Mouse (Mus musculus) midbrain, embryonic 10.5 days (tissue): ENCODE results near the gene Birc5. TPM values are rescaled to one million over a fixed set of nuclear protein-coding genes. Genes with fewer than 3 reads are reported as not detected.

ENCODE experiments used
- DNase-seq: peaks from one replicate; pipeline ENCODE4 v3.0.0-alpha.2; 2017; ENCODE audit warnings: low spot score
- H3K27ac ChIP-seq: fragments of 300-500 bp; sonication (generic); replicated peaks from 2 replicates; pipeline ENCODE4 v1.5.1; 2016; ENCODE audit warnings: mild to moderate bottlenecking
- H3K27me3 ChIP-seq: fragments of 300-500 bp; sonication (generic); 2 replicates; pipeline ENCODE4 v1.6.1; 2016; ENCODE audit warnings: low read depth, mild to moderate bottlenecking; ENCODE audit not compliant: poor library complexity, severe bottlenecking
- H3K36me3 ChIP-seq: fragments of 300-500 bp; sonication (generic); 2 replicates; pipeline ENCODE4 v1.6.1; 2016; ENCODE audit warnings: mild to moderate bottlenecking, moderate library complexity
- H3K4me1 ChIP-seq: fragments of 300-500 bp; sonication (generic); 2 replicates; pipeline ENCODE4 v1.6.1; 2016
- H3K4me3 ChIP-seq: fragments of 300-500 bp; sonication (generic); 2 replicates; pipeline ENCODE4 v1.5.1; 2016; ENCODE audit warnings: mild to moderate bottlenecking, moderate library complexity
- H3K9me3 ChIP-seq: fragments of 300-500 bp; sonication (generic); replicated peaks from 2 replicates; pipeline ENCODE4 v1.6.1; 2016; ENCODE audit warnings: mild to moderate bottlenecking
- WGBS: fragments of 180-500 bp; shearing (Covaris S2); methylation state at CpG from one replicate; pipeline ENCODE4 v1.1.7; 2016; 5-methylcytosine and 5-hydroxymethylcytosine counted together
- polyA plus RNA-seq: library from polyadenylated mRNA; unstranded; fragments of >200 nt; fragmentation: Nextera tagmentation; extraction: Ambion mirVana; gene quantifications from 2 replicates; pipeline ENCODE4 v1.2.1, GENCODE M21; 2016

Gene Birc5
- polyA plus RNA-seq, 1 experiment from 2014 or later, result 413 TPM

GRCm38 (mm10) chr11:117902282-117902681 is 53.2 kb downstream of the Birc5 start:
- Histone ChIP-seq H3K27me3 (no peaks in the 10 kb centered on the region), H3K4me1 (peaks cover 5% of the 10 kb centered on the region), H3K4me3 (no peak overlapping the region), H3K27ac (no peak overlapping the region), H3K9me3 (no peaks in the 10 kb centered on the region), H3K36me3 (no peaks in the 10 kb centered on the region)
- WGBS, result 53% methylated on average over 2 of the region's 2 CpGs
- DNase-seq, result no peak

- H3K27ac ChIP-seq, result no peak overlapping the region
- no peaks in the 10 kb centered on the region; the same call in 1 of the 2 replicates for H3K27me3 ChIP-seq
- no peak overlapping the region for H3K4me3 ChIP-seq
- WGBS, result 84% methylated on average over 8 of the region's 8 CpGs
- DNase-seq, result no peak
- no peaks in the 10 kb centered on the region for H3K36me3 ChIP-seq
- no peaks in the 10 kb centered on the region for H3K9me3 ChIP-seq
- peaks cover 5% of the 10 kb centered on the region for H3K4me1 ChIP-seq
These were observed 55.4 kb downstream of the Birc5 start for GRCm38 (mm10) chr11:117904442-117904841.

Other genes starting within 250 kb of the Birc5 start
- gene Tnrc6c, start 195.0 kb upstream of the Birc5 start, polyA plus RNA-seq, result 9.4 and 12.4 TPM in 2 replicates
- 0.78 and 0.93 TPM in 2 replicates for gene Tmc8, start 67.2 kb upstream of the Birc5 start, polyA plus RNA-seq
- gene Tmc6, start 67.1 kb upstream of the Birc5 start, polyA plus RNA-seq, result 10.1 and 10.5 TPM in 2 replicates
- gene 6030468B19Rik, start 51.6 kb upstream of the Birc5 start, polyA plus RNA-seq, result 1.4 and 2.2 TPM in 2 replicates
- gene Gm20708, start 39.6 kb upstream of the Birc5 start, polyA plus RNA-seq, result 0.14 and 0.58 TPM in 2 replicates
- 36.2 and 39.4 TPM in 2 replicates for gene Syngr2, start 39.6 kb upstream of the Birc5 start, polyA plus RNA-seq
- 3.5 TPM in 2 replicates for gene Afmid, start 23.3 kb upstream of the Birc5 start, polyA plus RNA-seq
- gene Tk1, start 23.2 kb upstream of the Birc5 start, polyA plus RNA-seq, result 123 and 137 TPM in 2 replicates
- not detected in 2 replicates for gene Tmem235, start 11.5 kb downstream of the Birc5 start, polyA plus RNA-seq
- 5.0 and 5.2 TPM in 2 replicates for gene Tha1, start 24.2 kb downstream of the Birc5 start, polyA plus RNA-seq
- 14.1 and 14.3 TPM in 2 replicates for gene Socs3, start 120.8 kb downstream of the Birc5 start, polyA plus RNA-seq
- 45.0 and 46.3 TPM in 2 replicates for gene Pgs1, start 137.0 kb downstream of the Birc5 start, polyA plus RNA-seq